Mouse (Mus musculus) large intestine, adult 2 months (tissue): ENCODE measurements at regions not wholly inside any gene's neighbourhood (a gene's known extent, or its start where the extent isn't known, plus 50 kb on each side); places are given as distances from the start of the nearest gene placed in this dataset.
"Not testable (repeated sequence)": the region's sequence is repeated elsewhere in the genome, so short reads cannot be mapped to it uniquely, and the experiment has no call there.

Source experiments
- DNase-seq: peaks from one replicate; pipeline ENCODE4 v3.0.0-alpha.2; 2012; ENCODE audit warnings: low read depth, low spot score
- WGBS: fragments of 180-500 bp; shearing (Covaris S2); methylation state at CpG from one replicate; pipeline ENCODE4 v1.1.7; 2018; 5-methylcytosine and 5-hydroxymethylcytosine counted together

GRCm38 (mm10) chr15:62258611-62259010, 1335.8 kb upstream of the A1bg start:
- 83% methylated on average over 5 of the region's 5 CpGs for WGBS
- no peak for DNase-seq

GRCm38 (mm10) chr15:62257955-62258354, 1335.1 kb upstream of the A1bg start:
- DNase-seq, result no peak
- WGBS, result 22% methylated on average over 3 of the region's 3 CpGs

GRCm38 (mm10) chr15:62257110-62257667, 1334.4 kb upstream of the A1bg start:
- DNase-seq, result no peak
- 85% methylated on average over 1 of the region's 1 CpGs for WGBS

- no peak for DNase-seq
These were observed 1332.8 kb upstream of the A1bg start for GRCm38 (mm10) chr15:62255571-62255970.

GRCm38 (mm10) chr15:62253724-62254123, 1330.9 kb upstream of the A1bg start:
- 92% methylated on average over 4 of the region's 4 CpGs for WGBS
- DNase-seq, result no peak

More at GRCm38 (mm10) chr15:62255571-62255970, 1332.8 kb upstream of the A1bg start:
- 87% methylated on average over 5 of the region's 5 CpGs for WGBS

GRCm38 (mm10) chr15:62252078-62252833, 1329.4 kb upstream of the A1bg start:
- 91% methylated on average over 2 of the region's 2 CpGs for WGBS
- DNase-seq, result not testable (repeated sequence)

- 93% methylated on average over 4 of the region's 4 CpGs for WGBS
- DNase-seq, result no peak
These were observed 1326.6 kb upstream of the A1bg start for GRCm38 (mm10) chr15:62249436-62249835.

- WGBS, result 96% methylated on average over 4 of the region's 4 CpGs
- DNase-seq, result no peak
These were observed 1323.8 kb upstream of the A1bg start for GRCm38 (mm10) chr15:62246561-62247079.

- no peak for DNase-seq
- WGBS, result 90% methylated on average over 1 of the region's 1 CpGs
These were observed 1322.4 kb upstream of the A1bg start for GRCm38 (mm10) chr15:62245237-62245636.

- no peak for DNase-seq
- WGBS, result 95% methylated on average over 3 of the region's 3 CpGs
These were observed 1322.0 kb upstream of the A1bg start for GRCm38 (mm10) chr15:62244819-62245218.

GRCm38 (mm10) chr15:62240031-62240430, 1317.2 kb upstream of the A1bg start:
- DNase-seq, result no peak
- 95% methylated on average over 3 of the region's 3 CpGs for WGBS

- WGBS, result 74% methylated on average over 5 of the region's 5 CpGs
- DNase-seq, result no peak
These were observed 1315.8 kb upstream of the A1bg start for GRCm38 (mm10) chr15:62238503-62239045.

- WGBS, result 88% methylated on average over 2 of the region's 2 CpGs
These were observed 1313.2 kb upstream of the A1bg start for GRCm38 (mm10) chr15:62236056-62236455.

GRCm38 (mm10) chr15:62234182-62234760, 1311.5 kb upstream of the A1bg start:
- DNase-seq, result no peak
- WGBS, result 93% methylated on average over 4 of the region's 4 CpGs

More at GRCm38 (mm10) chr15:62236056-62236455, 1313.2 kb upstream of the A1bg start:
- no peak for DNase-seq

GRCm38 (mm10) chr15:62233154-62233553, 1310.3 kb upstream of the A1bg start:
- WGBS, result 87% methylated on average over 8 of the region's 8 CpGs
- no peak for DNase-seq

- DNase-seq, result no peak
- 86% methylated on average over 2 of the region's 2 CpGs for WGBS
These were observed 1308.9 kb upstream of the A1bg start for GRCm38 (mm10) chr15:62231709-62232108.

GRCm38 (mm10) chr15:62230773-62231172, 1308.0 kb upstream of the A1bg start:
- DNase-seq, result no peak
- 92% methylated on average over 5 of the region's 5 CpGs for WGBS

GRCm38 (mm10) chr15:62229491-62230283, 1306.9 kb upstream of the A1bg start:
- DNase-seq, result no peak
- WGBS, result 72% methylated on average over 8 of the region's 8 CpGs

GRCm38 (mm10) chr15:62229023-62229422, 1306.2 kb upstream of the A1bg start:
- 57% methylated on average over 3 of the region's 3 CpGs for WGBS
- no peak for DNase-seq

GRCm38 (mm10) chr15:62224798-62225197, 1302.0 kb upstream of the A1bg start:
- no peak for DNase-seq
